Mouse (Mus musculus) stomach, postnatal 0 days (tissue): ENCODE measurements around the gene Gabrb2.

Source experiments
- CTCF ChIP-seq: IDR thresholded peaks from 2 replicates; pipeline ENCODE4 v1.5.1; 2016; ENCODE audit warnings: antibody characterized with exemption, low read depth, mild to moderate bottlenecking, moderate library complexity
- EP300 ChIP-seq: optimal IDR thresholded peaks from 2 replicates; pipeline ENCODE3; 2016; ENCODE audit warnings: antibody characterized with exemption

DNA sequence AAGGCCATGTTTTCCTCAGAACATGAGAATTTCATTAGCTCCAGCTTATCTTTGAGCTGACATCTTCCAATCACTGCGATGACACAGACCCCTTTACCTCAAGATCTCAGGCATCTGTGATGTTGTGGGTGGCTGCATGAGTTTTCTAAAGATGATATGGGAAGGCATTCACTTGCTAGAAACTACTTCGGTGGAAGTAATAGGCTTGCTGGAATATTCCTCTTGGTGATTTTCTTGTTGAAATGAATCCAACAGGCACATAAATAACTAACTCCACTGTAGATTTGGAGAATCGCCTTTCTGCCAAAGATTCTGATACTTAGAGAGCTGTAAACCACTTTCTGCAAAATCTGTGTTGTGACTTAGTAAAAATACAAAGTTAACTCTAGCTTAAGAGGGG is 172.9 kb downstream of the Gabrb2 start:
- TF ChIP-seq CTCF (no peak), EP300 (no peak)
